Mouse (Mus musculus) midbrain, postnatal 0 days (tissue): Measurements from ENCODE around the gene Rab23. TPM values are rescaled to one million over a fixed set of nuclear protein-coding genes. Genes with fewer than 3 reads are reported as not detected.

Experiments used
- ATAC-seq: fragments of 200-750 bp; cut with Nextera tagmentation; 2 replicates; pipeline ENCODE4 v1.8.0; 2017; ENCODE audit warnings: moderate number of reproducible peaks, mild to moderate bottlenecking, moderate TSS enrichment, moderate library complexity; ENCODE audit not compliant: low FRiP score
- DNase-seq: peaks from one replicate; pipeline ENCODE4 v3.0.0-alpha.2; 2015; ENCODE audit warnings: low spot score
- H3K27ac ChIP-seq: fragments of 300-500 bp; sonication (generic); 2 replicates; pipeline ENCODE4 v1.5.1; 2014; ENCODE audit warnings: low read depth, mild to moderate bottlenecking, low read length, mixed read lengths
- H3K27me3 ChIP-seq: fragments of 300-500 bp; sonication (generic); 2 replicates; pipeline ENCODE4 v1.6.1; 2014; ENCODE audit warnings: low read length, control low read depth, mixed read lengths; ENCODE audit not compliant: insufficient read depth
- H3K36me3 ChIP-seq: fragments of 300-500 bp; sonication (generic); 2 replicates; pipeline ENCODE4 v1.6.1; 2014; ENCODE audit warnings: low read length, control low read depth, mixed read lengths; ENCODE audit not compliant: insufficient read depth
- H3K4me1 ChIP-seq: fragments of 300-500 bp; sonication (generic); 2 replicates; pipeline ENCODE4 v1.6.1; 2014; ENCODE audit warnings: mild to moderate bottlenecking, control low read depth, antibody characterized with exemption, low read length, mixed read lengths; ENCODE audit not compliant: insufficient read depth
- H3K4me2 ChIP-seq: fragments of 300-500 bp; sonication (generic); 2 replicates; pipeline ENCODE4 v1.6.1; 2014; ENCODE audit warnings: low read depth, mild to moderate bottlenecking, low read length, mixed read lengths; ENCODE audit not compliant: poor library complexity, severe bottlenecking
- H3K4me3 ChIP-seq: fragments of 300-500 bp; sonication (generic); 2 replicates; pipeline ENCODE4 v1.5.1; 2014; ENCODE audit warnings: low read depth, mild to moderate bottlenecking, low read length, moderate library complexity
- H3K9ac ChIP-seq: fragments of 300-500 bp; sonication (generic); replicated peaks from 2 replicates; pipeline ENCODE4 v1.6.1; 2014; ENCODE audit warnings: mild to moderate bottlenecking, low read length, moderate library complexity, mixed read lengths; ENCODE audit not compliant: poor library complexity, severe bottlenecking
- H3K9me3 ChIP-seq: fragments of 300-500 bp; sonication (generic); 2 replicates; pipeline ENCODE4 v1.6.1; 2016; ENCODE audit warnings: low read length, control low read depth
- CTCF ChIP-seq: IDR thresholded peaks from 2 replicates; pipeline ENCODE4 v1.5.1; 2016; ENCODE audit warnings: antibody characterized with exemption, mild to moderate bottlenecking
- WGBS: fragments of 180-500 bp; shearing (Covaris S2); extraction: QIAGEN DNeasy Blood & Tissue Kit; methylation state at CpG from one replicate; pipeline ENCODE4 v1.1.7; 2014; 5-methylcytosine and 5-hydroxymethylcytosine counted together
- polyA plus RNA-seq: library from polyadenylated mRNA; unstranded; fragments of >200 nt; fragmentation: Nextera tagmentation; extraction: Ambion mirVana; gene quantifications from 2 replicates; pipeline ENCODE4 v1.2.1, GENCODE M21; 2015
- total RNA-seq: library from RNA; depleted of rRNA; stranded (reverse); fragments of >200 nt; gene quantifications from 2 replicates; pipeline ENCODE4 v1.2.3, GENCODE M21; 2014

The Rab23 gene
- total and polyA plus RNA-seq, 2 experiments from 2014 or later: 9.3 to 29.8 TPM

DNA sequence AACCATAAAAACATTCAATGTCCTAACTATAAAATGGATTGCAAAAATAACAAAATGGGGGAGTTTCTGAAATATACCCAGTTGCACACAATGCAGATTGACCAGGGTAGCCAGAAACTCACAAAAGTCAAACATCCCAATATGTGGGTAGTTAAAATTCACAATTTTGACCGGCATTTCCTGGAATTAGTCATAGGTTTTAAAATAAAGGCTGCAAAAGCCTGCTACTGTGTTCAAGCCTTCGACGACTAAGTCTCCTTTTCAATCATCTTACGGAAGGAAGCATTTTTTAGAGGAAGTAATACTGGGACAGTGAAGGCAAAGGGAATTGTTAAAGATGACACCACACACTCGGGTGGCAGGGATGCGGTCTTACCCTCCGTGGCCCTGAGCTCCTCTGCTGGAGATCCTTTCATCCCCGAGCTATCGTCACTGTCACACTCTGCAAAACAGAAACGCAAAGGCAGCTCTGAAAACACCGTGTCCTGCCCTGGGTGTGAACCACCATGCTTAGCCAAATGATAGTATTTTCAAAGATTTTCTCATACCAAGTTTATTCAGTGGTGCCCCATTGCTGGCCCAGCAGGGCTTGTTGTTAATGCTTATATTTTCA is 45.9 kb downstream of the Rab23 start:
- Histone ChIP-seq H3K36me3 (0 out of 2 replicates have a peak, but pooled peaks cover 5% of the 10 kb centered on the region), H3K27me3 (no peaks in the 10 kb centered on the region), H3K9ac (no peak overlapping the region), H3K27ac (no peak overlapping the region), H3K9me3 (no peaks in the 10 kb centered on the region), H3K4me1 (no peaks in the 10 kb centered on the region), H3K4me2 (no peak overlapping the region), H3K4me3 (no peak overlapping the region)
- DNase-seq (no peak), ATAC-seq (no peak)
- 84% methylated on average over 11 of the region's 11 CpGs for WGBS
- no peak for TF ChIP-seq CTCF

DNA sequence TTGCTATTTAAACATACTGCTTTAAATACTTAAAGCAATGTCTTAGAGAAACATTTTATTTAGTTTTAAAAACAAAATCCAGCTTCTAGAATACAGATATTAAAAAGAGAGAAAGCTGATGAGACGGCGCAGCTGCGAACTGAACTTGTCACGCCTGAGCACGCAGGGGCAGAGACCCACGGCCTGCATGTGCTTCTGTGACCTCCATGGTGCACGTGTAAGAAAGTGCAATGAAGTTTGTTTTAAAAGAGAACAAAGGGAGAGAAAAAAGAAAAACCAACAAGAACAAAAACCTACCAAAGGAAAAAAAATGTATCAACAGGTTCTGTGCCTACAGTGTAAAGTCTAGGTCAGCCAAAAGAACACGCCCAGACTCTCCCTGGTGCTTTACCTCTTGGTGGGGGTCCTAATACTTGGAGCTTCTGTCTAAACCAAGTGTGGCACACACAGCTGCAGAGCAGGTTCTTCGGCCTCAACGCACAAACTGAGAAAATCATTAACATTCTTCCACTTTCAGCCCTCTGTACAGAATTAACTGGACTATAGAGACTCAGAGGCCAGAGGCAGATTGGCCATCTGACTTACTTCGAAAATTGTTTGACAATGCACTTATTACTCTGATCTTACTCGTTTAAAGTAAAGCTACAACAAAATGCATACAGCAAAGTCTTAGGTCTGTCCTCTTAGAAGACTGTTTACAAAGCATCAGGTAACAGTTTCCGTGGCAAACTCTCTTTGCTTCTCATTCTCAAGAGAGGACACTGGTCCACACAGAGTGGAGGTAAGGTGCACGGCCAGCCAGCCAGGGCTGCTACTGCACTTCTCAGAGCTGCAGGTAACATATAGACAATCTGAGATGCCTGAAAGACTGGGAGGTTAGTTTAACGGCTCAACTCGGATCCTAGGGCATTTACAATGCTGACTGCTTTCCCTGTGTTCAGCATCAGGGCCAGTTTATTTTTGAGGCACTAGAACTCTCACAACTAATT is 47.1 kb downstream of the Rab23 start:
- Histone ChIP-seq H3K9ac (no peak overlapping the region), H3K27ac (no peak overlapping the region), H3K36me3 (peaks cover 10% of the 10 kb centered on the region; the same call in 1 of the 2 replicates), H3K4me1 (no peaks in the 10 kb centered on the region), H3K27me3 (no peaks in the 10 kb centered on the region), H3K4me3 (no peak overlapping the region), H3K4me2 (no peak overlapping the region), H3K9me3 (no peaks in the 10 kb centered on the region)
- DNase-seq (no peak), ATAC-seq (no peak)
- WGBS: 79% methylated on average over 16 of the region's 16 CpGs
- no peak for TF ChIP-seq CTCF

DNA sequence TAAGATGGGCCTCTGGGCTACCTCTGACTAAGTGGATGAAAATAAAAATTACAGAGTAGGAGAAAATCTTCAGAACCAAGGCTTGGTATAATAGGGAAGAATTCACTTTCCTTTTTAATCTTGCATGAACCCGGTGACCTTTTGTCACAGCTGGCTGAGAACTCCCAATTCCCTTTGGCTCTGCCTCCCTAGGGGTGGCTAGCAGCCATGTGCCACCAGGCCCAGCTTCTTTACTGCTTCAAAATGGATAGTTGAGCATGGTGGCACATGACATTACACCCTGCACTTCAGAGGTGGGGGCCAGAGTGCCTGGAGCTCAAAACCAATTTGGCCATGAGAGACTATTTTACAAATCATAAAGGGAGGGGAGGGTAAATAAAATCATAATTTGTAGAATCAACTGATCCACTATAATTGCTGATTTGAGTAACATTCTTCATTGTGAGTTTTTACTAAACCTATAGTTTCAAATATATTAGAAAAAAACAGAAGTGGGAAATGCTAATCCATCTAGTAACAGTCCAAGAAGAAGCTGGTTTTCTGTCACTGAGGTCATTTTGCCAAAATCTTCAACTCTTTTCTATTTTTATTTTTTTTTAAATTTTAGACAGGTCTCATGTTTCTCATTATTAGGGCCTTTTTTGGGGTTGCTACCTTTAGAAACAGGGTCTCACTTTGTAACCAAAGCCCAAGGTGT is 48.6 kb downstream of the Rab23 start:
- H3K27ac ChIP-seq: no peak overlapping the region
- WGBS: 54% methylated on average over 1 of the region's 1 CpGs
- H3K4me2 ChIP-seq: no peak overlapping the region
- no peaks in the 10 kb centered on the region for H3K4me1 ChIP-seq
- no peak for DNase-seq
- H3K9me3 ChIP-seq: no peaks in the 10 kb centered on the region
- no peaks in the 10 kb centered on the region for H3K27me3 ChIP-seq
- ATAC-seq: no peak
- H3K4me3 ChIP-seq: no peak overlapping the region
- H3K36me3 ChIP-seq: peaks cover 10% of the 10 kb centered on the region; the same call in 1 of the 2 replicates
- no peak for TF ChIP-seq CTCF
- H3K9ac ChIP-seq: no peak overlapping the region

DNA sequence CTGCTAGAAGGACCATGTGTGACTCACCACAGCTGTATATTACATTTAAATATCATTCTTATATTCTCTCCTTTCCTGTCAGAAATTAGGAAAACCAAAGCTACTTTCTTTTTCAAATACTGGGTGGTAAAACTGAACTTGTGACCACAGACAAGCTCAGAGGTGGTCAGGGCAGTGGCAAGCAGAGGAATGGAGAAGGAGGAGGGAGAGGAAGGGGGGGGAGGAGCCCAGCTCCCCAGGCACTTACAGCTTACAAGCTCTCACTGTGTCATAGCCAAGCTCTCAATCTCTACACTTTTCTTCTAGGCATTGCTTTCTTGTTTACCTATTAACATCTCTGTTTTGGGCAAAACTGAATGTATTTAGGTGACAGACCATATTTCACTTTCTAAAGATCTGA is 49.1 kb downstream of the Rab23 start:
- Histone ChIP-seq H3K4me1 (no peaks in the 10 kb centered on the region), H3K9me3 (no peaks in the 10 kb centered on the region), H3K27ac (no peak overlapping the region), H3K4me2 (no peak overlapping the region), H3K4me3 (no peak overlapping the region), H3K9ac (no peak overlapping the region), H3K36me3 (peaks cover 10% of the 10 kb centered on the region; the same call in 1 of the 2 replicates), H3K27me3 (no peaks in the 10 kb centered on the region)
- no peak for DNase-seq
- TF ChIP-seq CTCF: no peak
- no peak for ATAC-seq

DNA sequence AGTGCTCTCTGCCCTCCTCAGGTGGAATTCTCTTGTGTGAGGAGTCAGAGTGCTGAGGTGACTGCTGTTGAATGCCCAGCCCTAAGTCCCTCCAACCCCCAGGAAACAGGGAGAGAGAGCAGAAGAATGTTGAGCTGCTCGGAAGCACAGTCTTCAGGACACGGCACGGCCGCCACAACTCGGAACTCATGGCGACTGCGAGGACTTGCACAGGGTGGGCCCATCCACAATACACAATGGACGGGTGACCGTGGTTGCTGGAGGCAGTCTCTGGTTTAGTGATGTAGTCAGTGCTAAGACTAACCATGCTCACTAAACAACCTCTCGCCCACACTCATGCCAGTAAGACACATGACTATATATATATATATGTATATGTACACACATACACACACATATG is 51.9 kb downstream of the Rab23 start:
- ATAC-seq: no peak
- 88% methylated on average over 10 of the region's 10 CpGs for WGBS
- Histone ChIP-seq H3K36me3 (peaks cover 15% of the 10 kb centered on the region), H3K4me3 (no peak overlapping the region), H3K9ac (no peak overlapping the region), H3K4me1 (no peaks in the 10 kb centered on the region), H3K9me3 (no peaks in the 10 kb centered on the region), H3K4me2 (no peak overlapping the region), H3K27me3 (no peaks in the 10 kb centered on the region), H3K27ac (no peak overlapping the region)
- no peak for TF ChIP-seq CTCF
- DNase-seq: no peak
